Mouse (Mus musculus) thymus, adult 2 months (tissue): ENCODE data around the gene Malsu1. TPM values are rescaled to one million over a fixed set of nuclear protein-coding genes. Genes with fewer than 3 reads are reported as not detected.

Experiments used
- DNase-seq: peaks from one replicate; pipeline ENCODE4 v3.0.0; 2021
- H3K27ac ChIP-seq: fragments of 200-500 bp; 2 replicates; pipeline ENCODE4 v1.5.1; 2012; ENCODE audit warnings: low read length, control low read depth; ENCODE audit not compliant: control insufficient read depth, insufficient read depth
- H3K27me3 ChIP-seq: fragments of 200-500 bp; 2 replicates; pipeline ENCODE4 v1.6.1; 2012; ENCODE audit warnings: mild to moderate bottlenecking, low read length, moderate library complexity, mixed read lengths; ENCODE audit not compliant: control insufficient read depth, insufficient read depth
- H3K36me3 ChIP-seq: fragments of 200-500 bp; 2 replicates; pipeline ENCODE4 v1.6.1; 2012; ENCODE audit warnings: mild to moderate bottlenecking, low read length, moderate library complexity; ENCODE audit not compliant: control insufficient read depth, insufficient read depth
- H3K4me1 ChIP-seq: fragments of 200-500 bp; replicated peaks from 2 replicates; pipeline ENCODE4 v1.6.1; 2012; ENCODE audit warnings: low read length; ENCODE audit not compliant: control insufficient read depth, insufficient read depth
- H3K4me3 ChIP-seq: fragments of 200-500 bp; 2 replicates; pipeline ENCODE4 v1.5.1; 2012; ENCODE audit warnings: mild to moderate bottlenecking, low read length, control low read depth, moderate library complexity; ENCODE audit not compliant: control insufficient read depth, insufficient read depth
- CTCF ChIP-seq: fragments of 200-500 bp; IDR thresholded peaks from 2 replicates; pipeline ENCODE4 v1.5.1; 2012; ENCODE audit warnings: mild to moderate bottlenecking, control low read depth, low read length, moderate library complexity, borderline replicate concordance; ENCODE audit not compliant: control insufficient read depth, poor library complexity, insufficient read depth; ENCODE audit errors: extremely low read depth
- POLR2A ChIP-seq: fragments of 200-500 bp; IDR thresholded peaks from 2 replicates; pipeline ENCODE4 v1.6.1; 2012; ENCODE audit warnings: mild to moderate bottlenecking, low read length, control low read depth, moderate library complexity; ENCODE audit not compliant: control insufficient read depth, poor library complexity, insufficient read depth; ENCODE audit errors: extremely low read depth
- WGBS: fragments of 180-500 bp; shearing (Covaris S2); methylation state at CpG from one replicate; pipeline ENCODE4 v1.1.7; 2018; 5-methylcytosine and 5-hydroxymethylcytosine counted together
- polyA plus RNA-seq: library from polyadenylated mRNA; depleted of rRNA; stranded (reverse); fragments of >200 nt; gene quantifications from 2 replicates; pipeline ENCODE4 v1.2.3, GENCODE M21; 2012

The Malsu1 gene
- polyA plus RNA-seq, 1 experiment, result 23.8 TPM

GRCm38 (mm10) chr6:49036275-49037267 lies 37.0 kb upstream of the Malsu1 start, which contains the start of gene Gpnmb:
Gene Gpnmb, plus strand, starts transcription at chr6:49036546.
- H3K4me3 ChIP-seq, result peak within 1 kb of the TSS; percentile 8; the same call in 1 of the 2 replicates
- H3K27me3 ChIP-seq, result no peaks in the 10 kb centered on the region
- no peak for DNase-seq
- no peaks in the 10 kb centered on the region for H3K36me3 ChIP-seq
- H3K4me1 ChIP-seq, result peaks cover 17% of the 10 kb centered on the region
- TF ChIP-seq CTCF (no peak), POLR2A (no peak)
- H3K27ac ChIP-seq, result no peak within 1 kb of the TSS
- WGBS, result 36% methylated on average over 28 of the region's 28 CpGs

GRCm38 (mm10) chr6:49037268-49037662 lies 36.3 kb upstream of the Malsu1 start:
- no peak for TF ChIP-seq POLR2A
- TF ChIP-seq CTCF, result no peak
- Histone ChIP-seq H3K27ac (no peak overlapping the region), H3K36me3 (no peaks in the 10 kb centered on the region), H3K27me3 (no peaks in the 10 kb centered on the region), H3K4me3 (no peak overlapping the region), H3K4me1 (peaks cover 17% of the 10 kb centered on the region)
- WGBS, result 81% methylated on average over 12 of the region's 12 CpGs
- DNase-seq, result no peak

GRCm38 (mm10) chr6:49039470-49040180 lies 34.0 kb upstream of the Malsu1 start:
- H3K4me3 ChIP-seq, result no peak overlapping the region
- peak; percentile 67 for DNase-seq
- 17% methylated on average over 18 of the region's 18 CpGs for WGBS

GRCm38 (mm10) chr6:49046502-49046901 lies 27.1 kb upstream of the Malsu1 start:
- Histone ChIP-seq H3K4me3 (no peak overlapping the region), H3K4me1 (0 out of 2 replicates have a peak, but pooled peaks cover 4% of the 10 kb centered on the region), H3K36me3 (no peaks in the 10 kb centered on the region), H3K27me3 (no peaks in the 10 kb centered on the region), H3K27ac (no peak overlapping the region)
- DNase-seq, result no peak
- WGBS, result 77% methylated on average over 6 of the region's 6 CpGs
- TF ChIP-seq CTCF (no peak), POLR2A (no peak)

More at GRCm38 (mm10) chr6:49039470-49040180, 34.0 kb upstream of the Malsu1 start:
- Histone ChIP-seq H3K4me1 (peaks cover 17% of the 10 kb centered on the region), H3K27ac (no peak overlapping the region), H3K36me3 (no peaks in the 10 kb centered on the region), H3K27me3 (no peaks in the 10 kb centered on the region)
- peak; percentile 77 for TF ChIP-seq CTCF
- no peak for TF ChIP-seq POLR2A

GRCm38 (mm10) chr6:49046976-49047375 lies 26.6 kb upstream of the Malsu1 start:
- H3K27me3 ChIP-seq, result no peaks in the 10 kb centered on the region
- H3K36me3 ChIP-seq, result no peaks in the 10 kb centered on the region
- H3K27ac ChIP-seq, result no peak overlapping the region
- H3K4me1 ChIP-seq, result peaks cover 8% of the 10 kb centered on the region
- TF ChIP-seq POLR2A (no peak), CTCF (no peak)
- no peak for DNase-seq
- H3K4me3 ChIP-seq, result no peak overlapping the region
- 95% methylated on average over 8 of the region's 8 CpGs for WGBS

GRCm38 (mm10) chr6:49047848-49048247 lies 25.7 kb upstream of the Malsu1 start:
- no peaks in the 10 kb centered on the region for H3K36me3 ChIP-seq
- no peak for DNase-seq
- TF ChIP-seq POLR2A (no peak), CTCF (no peak)
- no peak overlapping the region for H3K4me3 ChIP-seq
- no peak overlapping the region for H3K27ac ChIP-seq
- 83% methylated on average over 10 of the region's 10 CpGs for WGBS
- H3K27me3 ChIP-seq, result no peaks in the 10 kb centered on the region
- peaks cover 11% of the 10 kb centered on the region for H3K4me1 ChIP-seq
